Comparison of ENCODE assay signal across 8 mouse cellular contexts in the genomic region with DNA sequence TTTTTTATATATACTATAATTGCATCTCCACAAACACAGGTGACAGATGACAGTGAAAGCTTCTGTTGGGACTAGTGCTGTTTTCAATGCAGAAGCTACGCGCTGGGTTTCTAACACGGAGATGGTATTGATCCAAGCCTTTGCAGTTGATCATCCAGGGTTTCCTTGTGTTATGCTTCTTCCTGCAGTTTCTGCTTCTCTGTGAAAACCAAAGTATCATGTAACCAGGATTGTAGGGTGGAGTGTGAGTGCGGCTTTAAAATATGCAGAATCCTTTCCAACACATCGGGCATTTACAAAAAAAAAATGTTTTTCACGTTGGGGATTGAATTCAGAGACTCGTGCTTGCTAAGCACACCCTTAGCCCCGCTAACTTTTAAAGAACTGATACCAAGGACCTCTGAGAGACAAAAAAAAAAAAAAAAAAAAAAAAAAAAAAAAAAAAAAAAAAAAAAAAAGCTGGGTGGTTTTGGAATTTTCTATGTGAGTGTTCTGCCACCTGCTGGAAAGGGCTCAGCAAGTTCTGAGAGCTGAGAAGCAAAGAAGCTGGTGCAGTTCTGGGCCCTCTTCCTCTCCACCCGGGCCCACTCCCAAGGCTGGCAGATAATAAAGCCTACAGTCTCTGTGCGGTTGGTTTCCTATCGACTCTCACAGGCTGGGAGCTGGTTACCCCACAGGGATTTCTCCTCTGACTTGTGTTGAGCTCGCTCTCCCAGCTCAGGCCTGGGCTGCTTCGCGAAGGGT.
DNase-seq lines count a peak whose midpoint lies in the region; ATAC-seq and TF ChIP-seq lines count a peak whose summit lies in the region.

No protein-coding gene starts in this region.

- no peak overlapping the region for H3K27ac ChIP-seq in gastrocnemius, adult 2 months
- H3K27ac ChIP-seq in intestine, embryonic 14.5 days (ENCODE audit: low read depth): no peak overlapping the region
- H3K27ac ChIP-seq in stomach, postnatal 0 days (replicated peaks): peak overlapping the region; percentile 63; the same call in 1 of the 2 replicates

- H3K4me3 ChIP-seq in gastrocnemius, adult 2 months: peak overlapping the region; percentile 42
- H3K4me3 ChIP-seq in intestine, embryonic 14.5 days (ENCODE audit: low read depth, low read length): no peak overlapping the region
- H3K4me3 ChIP-seq in stomach, postnatal 0 days (ENCODE audit: low read depth, low read length): no peak overlapping the region

- POLR2A ChIA-PET in Patski (lab: Charles Lee): interaction anchor here (0.6 to 0.7 kb wide), 4 partner anchors 33 to 628 kb away, joined by 3 to 5 read pairs (median 4); no protein-coding TSS in a partner anchor

- DNase-seq in 3T3-L1 (ENCODE audit: low read depth, low spot score) (peak; percentile 82), Patski (ENCODE audit: low read depth, low spot score) (no peak)
- peak; percentile 58 for DNase-seq in gastrocnemius, adult 2 months
- peak; percentile 55 for DNase-seq in intestine, embryonic 14.5 days (ENCODE audit: low spot score)
- peak; percentile 54 to 63 for DNase-seq in left cerebral cortex, adult 18-20 months (ENCODE audit: low spot score in 2 of 2)
- DNase-seq in stomach, postnatal 0 days (ENCODE audit: low spot score): peak; percentile 52

- in situ Hi-C loops in Patski (cut with MboI; ENCODE audit: low pct_unique_long_range_greater_than_20kb): loop anchor here (5.0 kb wide), 2 partner anchors 195 to 630 kb away; a partner anchor contains a TSS

- no peaks in the 10 kb centered on the region for H3K36me3 ChIP-seq in intestine, embryonic 14.5 days (ENCODE audit: control insufficient read depth, insufficient read depth, low read length)
- no peaks in the 10 kb centered on the region for H3K36me3 ChIP-seq in stomach, postnatal 0 days (ENCODE audit: control insufficient read depth, insufficient read depth, low read length)

- TF ChIP-seq EP300 in stomach, postnatal 0 days (optimal IDR thresholded peaks at IDR 0.05): no peak

- TF ChIP-seq CTCF in Patski (IDR thresholded peaks at IDR 0.05): peak; percentile 69
- peak; percentile 64 for TF ChIP-seq CTCF in gastrocnemius, adult 2 months (IDR thresholded peaks at IDR 0.05)
- TF ChIP-seq CTCF in stomach, postnatal 0 days (IDR thresholded peaks at IDR 0.05; ENCODE audit: low read depth): peak; percentile 72

- intact Hi-C loops in gastrocnemius, adult 2 months (cut with DNase I): loop anchor here (5.0 kb wide), 2 partner anchors 135 to 625 kb away; a partner anchor contains a TSS

- ATAC-seq in Patski: no peak
- peak; percentile 76 for ATAC-seq in common myeloid progenitor, adult 5-6 weeks (replicated peaks; ENCODE audit: low read depth, poor library complexity, severe bottlenecking)
- no peak for ATAC-seq in intestine, embryonic 14.5 days (replicated peaks; ENCODE audit: low FRiP score, low TSS enrichment, low read depth)
- peak; percentile 79 for ATAC-seq in megakaryocyte-erythroid progenitor cell, adult 5-6 weeks (replicated peaks; ENCODE audit: low FRiP score, low TSS enrichment, poor library complexity, severe bottlenecking)
- peak; percentile 32; the same call in 1 of the 2 replicates for ATAC-seq in stomach, postnatal 0 days (ENCODE audit: low FRiP score, low TSS enrichment)

- CTCF ChIA-PET in Patski (lab: Charles Lee): interaction anchor here (0.6 to 3.1 kb wide), 7 partner anchors 197 to 636 kb away, joined by 3 to 12 read pairs (median 4); no protein-coding TSS in a partner anchor

- 59% methylated on average over 14 of the region's 14 CpGs for WGBS in intestine, embryonic 14.5 days
- 49% methylated on average over 14 of the region's 14 CpGs for WGBS in stomach, postnatal 0 days

- H3K4me2 ChIP-seq in intestine, embryonic 14.5 days (ENCODE audit: low read length): no peak overlapping the region
- H3K4me2 ChIP-seq in stomach, postnatal 0 days (replicated peaks; ENCODE audit: low read depth): no peak overlapping the region

- no peaks in the 10 kb centered on the region for H3K27me3 ChIP-seq in Patski
- no peaks in the 10 kb centered on the region for H3K27me3 ChIP-seq in intestine, embryonic 14.5 days (replicated peaks; ENCODE audit: control insufficient read depth, insufficient read depth, low read length)
- H3K27me3 ChIP-seq in stomach, postnatal 0 days (ENCODE audit: control insufficient read depth, insufficient read depth, low read length): no peaks in the 10 kb centered on the region

- H3K9me3 ChIP-seq in intestine, embryonic 14.5 days (ENCODE audit: control insufficient read depth, low read length): no peaks in the 10 kb centered on the region
- no peaks in the 10 kb centered on the region for H3K9me3 ChIP-seq in stomach, postnatal 0 days (ENCODE audit: control insufficient read depth, low read length)

- no peak overlapping the region for H3K9ac ChIP-seq in intestine, embryonic 14.5 days (ENCODE audit: low read length)
- no peak overlapping the region for H3K9ac ChIP-seq in stomach, postnatal 0 days (ENCODE audit: low read length)

- no peaks in the 10 kb centered on the region; the same call in 1 of the 2 replicates for H3K4me1 ChIP-seq in intestine, embryonic 14.5 days (replicated peaks; ENCODE audit: control insufficient read depth, insufficient read depth, low read length)
- H3K4me1 ChIP-seq in stomach, postnatal 0 days (replicated peaks; ENCODE audit: control insufficient read depth, insufficient read depth): 0 out of 2 replicates have a peak, but pooled peaks cover 2% of the 10 kb centered on the region

Comparison
In these comparisons a context has a peak if more than half of its experiments do, and no peak if none do; other contexts are left out.
1. ATAC-seq: peak in common myeloid progenitor, adult 5-6 weeks (single experiment), megakaryocyte-erythroid progenitor cell, adult 5-6 weeks (single experiment) and stomach, postnatal 0 days (single experiment); none in Patski (single experiment) and intestine, embryonic 14.5 days (single experiment).
2. Peak in every context shown above with its lines, with median percentiles within 50 percentile points of each other: CTCF ChIP-seq.